Mouse (Mus musculus) lung, adult 2 months (tissue): ENCODE measurements at regions not wholly inside any gene's neighbourhood (a gene's known extent, or its start where the extent isn't known, plus 50 kb on each side); places are given as distances from the start of the nearest gene placed in this dataset.

Experiments
- CTCF ChIP-seq: fragments of 200-500 bp; IDR thresholded peaks from 2 replicates; pipeline ENCODE4 v1.5.1; 2011; ENCODE audit warnings: mild to moderate bottlenecking, low read length, control low read depth; ENCODE audit not compliant: insufficient read depth
- POLR2A ChIP-seq: fragments of 200-500 bp; IDR thresholded peaks from 2 replicates; pipeline ENCODE4 v1.6.1; 2011; ENCODE audit warnings: low read depth, mild to moderate bottlenecking, control low read depth, low read length, borderline replicate concordance; ENCODE audit errors: extremely low read depth

DNA sequence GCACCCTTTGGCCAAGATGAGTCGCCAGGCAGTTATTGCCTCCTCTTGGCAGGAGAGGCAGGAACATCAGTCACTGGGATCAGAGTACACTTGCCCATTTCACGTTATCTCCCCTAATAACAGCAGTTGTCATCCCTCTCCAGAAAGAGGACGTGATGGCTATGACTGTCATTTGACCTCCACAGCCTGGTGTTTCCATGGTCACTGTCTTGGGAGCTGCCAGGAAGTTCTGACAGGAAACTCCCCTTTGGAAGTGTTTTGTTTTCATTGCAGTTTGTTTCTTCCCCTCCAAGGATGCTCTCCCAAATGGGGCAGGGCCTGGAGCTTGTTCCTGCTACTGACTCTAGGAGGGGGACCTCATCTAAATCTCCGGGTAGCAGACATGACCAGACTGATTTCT, 98.3 kb downstream of the Ddx1 start:
- no peak for TF ChIP-seq CTCF
- TF ChIP-seq POLR2A = no peak
